Mouse (Mus musculus) T-helper 1 cell (primary cell): ENCODE results near the gene Fam83e.

Experiments
- in situ Hi-C: fragments of 300-600 bp; cut with MboI, MseI; formaldehyde crosslinking; loops from one replicate; pipeline ENCODE4 v1.15.1; 2025; ENCODE audit warnings: high pct_unique_total_duplicates

Fam83e gene

DNA sequence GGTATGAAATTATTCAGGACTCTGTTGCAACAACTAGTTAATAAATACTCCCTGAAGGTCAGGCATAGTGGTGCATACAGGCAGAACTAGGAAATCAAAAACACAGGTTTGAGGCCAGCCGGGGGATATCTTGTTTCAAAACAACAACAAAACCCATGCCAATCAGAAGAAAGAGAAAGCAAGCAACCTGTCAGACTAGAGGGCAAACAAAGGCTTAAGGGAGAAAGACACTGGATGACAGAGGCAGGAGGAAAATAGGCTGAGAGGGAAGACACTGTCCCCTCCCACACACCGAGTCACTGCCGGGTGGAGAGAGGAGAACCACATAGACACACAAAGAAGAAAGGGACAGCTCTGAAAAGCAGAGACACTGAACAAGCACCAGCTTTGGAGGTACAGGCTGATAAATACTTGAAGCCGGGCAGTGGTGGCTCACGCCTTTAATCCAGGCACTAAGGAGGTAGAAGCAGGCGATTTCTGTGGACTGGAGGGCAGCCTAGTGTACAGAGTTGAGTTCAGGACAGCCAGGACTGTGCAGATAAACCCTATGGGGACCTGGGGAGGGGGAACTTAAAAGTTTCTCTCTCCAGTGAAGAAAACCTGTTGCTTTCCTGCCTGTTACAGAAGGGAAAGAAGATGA, 7.0 kb upstream of the Fam83e start:
- in situ Hi-C loops: no loop called here

DNA sequence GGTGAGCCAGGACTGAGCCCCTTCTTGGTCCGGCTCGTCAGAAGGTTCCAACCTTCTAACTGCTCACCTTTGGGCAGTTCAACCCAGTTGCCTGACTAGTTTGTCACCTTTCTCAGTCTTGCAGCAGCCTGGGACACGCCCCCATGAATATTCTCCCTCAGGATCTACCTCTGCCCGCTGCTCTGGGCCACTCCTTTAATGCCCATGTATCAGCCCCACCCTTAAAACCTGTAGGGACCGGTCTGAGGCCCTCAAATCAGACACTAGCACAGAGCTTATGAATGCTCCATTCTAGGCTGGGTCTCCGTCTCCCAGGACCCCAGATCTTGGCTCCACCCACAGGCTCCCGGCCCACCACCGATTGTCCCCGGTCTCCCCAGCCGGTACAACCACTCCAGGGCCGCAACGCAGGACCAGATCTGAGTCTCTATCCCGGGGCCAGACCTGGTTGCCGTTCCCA, 6.4 kb upstream of the Fam83e start:
- in situ Hi-C loops: no loop called here

DNA sequence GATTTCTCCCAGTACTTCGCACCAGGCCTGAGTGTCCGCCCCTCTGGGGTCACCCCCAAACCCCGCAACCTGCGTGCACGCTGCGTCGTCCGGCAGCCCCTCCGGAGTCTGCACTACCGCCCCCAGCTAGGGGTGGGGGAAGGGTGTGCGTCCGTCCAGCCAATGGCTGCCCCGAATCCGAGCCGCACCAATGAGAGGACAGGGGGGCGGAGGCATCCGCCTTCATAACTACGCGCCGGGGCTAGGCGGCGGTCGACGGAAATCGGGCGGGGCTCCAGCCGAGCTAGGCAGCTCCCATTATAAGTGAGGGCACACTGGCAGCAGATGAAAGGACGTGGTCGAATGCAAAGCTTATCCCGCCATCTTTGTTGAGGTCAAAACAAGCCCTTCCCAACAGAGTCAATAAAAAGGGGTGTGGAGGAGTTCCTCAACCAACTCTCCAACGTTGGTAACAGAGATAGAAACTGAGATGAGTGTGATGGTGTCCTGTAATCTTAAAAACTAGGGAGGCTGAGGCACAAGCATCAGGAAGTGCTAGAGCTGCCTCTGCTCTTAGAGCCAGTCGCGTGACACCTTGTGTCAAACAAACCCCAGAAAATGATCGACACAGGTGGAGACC, 5.8 kb upstream of the Fam83e start, which contains the start of gene Rpl18:
TSS of gene Rpl18 (plus strand) at position 368 of the 619 bp plus-strand sequence.
- in situ Hi-C loops: no loop called here

DNA sequence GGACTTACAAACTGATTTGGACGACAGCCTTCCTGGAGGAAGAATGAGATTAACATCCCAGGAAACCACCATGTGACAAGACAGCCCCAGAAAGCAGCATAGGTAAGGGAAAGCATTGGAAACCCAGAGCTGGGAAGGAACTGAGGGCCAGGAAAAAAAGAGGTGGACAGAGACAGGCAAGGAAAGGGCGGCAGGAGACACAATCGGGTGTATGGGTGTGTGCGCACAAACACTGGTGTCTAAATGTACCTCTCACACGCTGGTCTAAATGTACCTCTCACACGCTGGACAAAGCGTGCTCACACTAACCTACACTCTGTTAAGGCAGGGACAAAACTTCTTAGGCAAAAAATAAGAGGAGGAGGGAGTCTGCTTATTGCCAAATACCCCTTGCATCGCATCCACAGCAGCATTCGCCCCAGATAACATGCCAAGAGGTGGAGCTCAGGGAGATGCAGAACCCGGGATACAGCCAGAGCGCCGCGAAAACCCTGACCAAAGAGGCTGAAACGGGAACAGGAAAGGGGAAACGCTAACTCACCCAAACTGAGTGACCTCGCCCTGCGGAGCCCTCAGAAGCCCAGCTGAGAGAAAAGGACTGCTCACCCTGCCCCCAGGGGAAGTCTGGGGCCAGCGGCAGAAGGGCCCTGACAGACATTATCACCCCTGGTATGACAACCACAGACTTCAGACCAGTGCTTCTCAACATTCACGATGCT, 5.1 kb upstream of the Fam83e start:
- in situ Hi-C loops: no loop called here

DNA sequence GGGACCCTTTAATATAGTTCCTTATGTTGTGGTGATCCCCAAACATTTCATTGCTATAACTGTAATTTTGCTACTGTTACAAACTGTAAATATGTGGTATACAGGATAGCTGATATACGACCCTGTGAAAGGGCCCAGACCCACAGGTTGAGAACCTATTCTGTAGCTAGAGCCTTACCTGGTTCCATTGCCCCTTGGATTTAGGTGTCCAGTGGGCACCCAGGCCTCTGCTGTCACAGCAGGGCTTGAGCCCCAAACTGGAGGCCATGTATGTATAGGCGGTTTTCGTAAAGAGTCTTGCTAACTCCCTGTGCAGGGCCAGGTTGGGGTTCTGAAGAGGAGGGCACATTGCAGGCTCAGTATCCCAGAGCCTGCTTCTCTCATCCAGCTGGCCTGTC, 4.6 kb upstream of the Fam83e start:
- in situ Hi-C loops: no loop called here

DNA sequence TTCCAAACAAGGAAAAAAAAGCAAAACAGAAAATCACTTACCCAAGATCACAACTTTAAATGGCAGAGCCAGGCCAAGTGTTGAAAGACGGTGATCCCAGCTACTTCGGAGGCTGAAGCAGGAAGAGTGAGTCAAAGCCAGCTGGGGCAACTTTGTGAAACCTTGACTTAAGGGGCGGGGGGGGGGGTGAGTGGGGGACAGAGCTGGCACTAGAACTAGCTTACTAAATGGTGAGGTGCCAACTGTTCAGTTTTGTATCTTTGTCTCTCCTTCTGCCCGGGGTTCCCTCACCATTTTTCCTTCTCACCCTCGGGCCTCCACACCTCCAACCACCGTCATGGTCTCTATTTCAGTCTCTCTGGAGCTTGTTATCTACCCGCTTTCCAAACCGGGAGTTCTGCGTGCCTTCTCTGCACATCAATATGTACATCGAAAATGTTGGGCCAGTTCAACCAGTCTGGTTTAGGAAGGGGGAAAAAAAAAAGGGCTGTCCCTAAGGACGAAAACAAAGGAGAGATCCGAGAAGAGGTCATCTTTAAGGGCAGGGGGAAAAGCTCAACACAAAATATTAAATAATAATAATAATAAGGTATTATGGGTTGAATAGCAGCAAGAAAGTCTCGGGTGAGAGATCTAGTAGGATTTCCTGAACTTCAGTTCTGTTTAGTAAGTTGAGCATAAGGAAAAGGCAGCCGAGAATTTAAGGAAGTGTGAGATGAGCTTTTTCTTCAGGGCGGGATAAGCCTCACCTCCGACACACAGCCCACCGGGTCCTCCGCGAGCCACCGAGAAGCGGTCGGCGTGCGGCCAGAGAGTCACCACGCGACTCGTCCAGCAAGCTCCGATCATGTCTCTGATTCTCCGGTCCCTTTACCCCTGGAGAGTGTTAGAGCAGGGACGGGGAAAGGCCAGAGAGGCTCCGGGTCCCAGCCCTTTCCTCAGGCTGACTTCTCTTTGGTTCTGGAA, 3.8 kb upstream of the Fam83e start:
- in situ Hi-C loops: no loop called here

DNA sequence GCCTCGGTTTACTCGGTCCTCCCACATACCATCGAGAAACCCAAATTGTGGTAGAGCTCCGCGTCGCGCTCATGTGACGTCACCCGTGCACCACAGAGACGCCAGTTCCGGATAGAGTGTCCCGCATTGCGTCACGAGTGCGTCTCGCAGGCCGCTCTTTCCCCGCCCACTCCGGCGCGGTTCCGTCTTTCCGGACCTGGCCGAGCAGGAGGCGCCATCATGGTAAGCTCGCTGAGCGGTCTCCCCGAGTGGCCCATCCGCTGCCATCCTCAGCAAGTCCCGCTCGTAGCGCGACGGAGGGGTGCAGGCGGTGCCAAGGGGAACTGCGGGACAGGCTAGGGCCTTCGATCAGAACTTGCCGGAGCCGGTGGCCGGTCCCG, 3.1 kb upstream of the Fam83e start, which contains the start of gene Sphk2:
TSS of gene Sphk2 (minus strand) at position 85 of the 380 bp plus-strand sequence.
- in situ Hi-C loops: no loop called here

DNA sequence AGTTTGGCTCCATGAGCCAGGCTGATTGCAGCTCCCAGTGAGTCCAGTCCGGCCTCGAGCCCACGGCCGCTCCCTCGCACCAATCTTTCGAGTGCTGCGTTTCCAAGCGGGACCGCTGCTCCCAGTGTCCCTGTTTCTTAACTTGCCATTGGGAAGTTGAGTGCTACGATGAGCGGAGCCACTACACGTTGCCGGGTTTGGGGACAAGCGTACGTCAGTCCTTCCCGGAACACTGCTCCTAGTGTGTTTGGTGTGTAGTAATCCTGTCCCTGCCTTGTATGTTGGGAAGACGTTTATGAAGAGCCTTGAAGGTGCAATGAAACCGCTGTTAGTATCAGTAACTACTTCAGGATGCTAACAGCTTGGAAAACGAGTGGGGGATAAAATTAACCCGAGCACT, 2.7 kb upstream of the Fam83e start:
- in situ Hi-C loops: no loop called here

DNA sequence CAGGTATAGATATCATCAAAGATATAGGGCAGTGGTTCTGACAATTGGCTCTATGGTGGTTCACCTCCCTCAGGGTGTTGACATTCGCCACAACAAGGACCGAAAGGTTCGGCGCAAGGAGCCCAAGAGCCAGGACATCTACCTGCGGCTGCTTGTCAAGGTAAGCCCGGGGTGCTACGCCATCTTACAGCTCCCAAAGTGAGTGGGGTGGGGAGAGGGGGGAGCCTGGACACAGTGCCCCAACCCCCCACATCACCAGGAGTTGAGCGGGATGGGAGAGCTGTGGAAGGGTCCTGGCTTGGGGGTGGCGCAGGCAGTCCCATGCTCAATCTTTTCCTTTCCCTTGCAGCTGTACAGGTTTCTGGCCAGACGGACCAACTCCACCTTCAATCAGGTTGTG, 1.8 kb upstream of the Fam83e start:
- in situ Hi-C loops: no loop called here

DNA sequence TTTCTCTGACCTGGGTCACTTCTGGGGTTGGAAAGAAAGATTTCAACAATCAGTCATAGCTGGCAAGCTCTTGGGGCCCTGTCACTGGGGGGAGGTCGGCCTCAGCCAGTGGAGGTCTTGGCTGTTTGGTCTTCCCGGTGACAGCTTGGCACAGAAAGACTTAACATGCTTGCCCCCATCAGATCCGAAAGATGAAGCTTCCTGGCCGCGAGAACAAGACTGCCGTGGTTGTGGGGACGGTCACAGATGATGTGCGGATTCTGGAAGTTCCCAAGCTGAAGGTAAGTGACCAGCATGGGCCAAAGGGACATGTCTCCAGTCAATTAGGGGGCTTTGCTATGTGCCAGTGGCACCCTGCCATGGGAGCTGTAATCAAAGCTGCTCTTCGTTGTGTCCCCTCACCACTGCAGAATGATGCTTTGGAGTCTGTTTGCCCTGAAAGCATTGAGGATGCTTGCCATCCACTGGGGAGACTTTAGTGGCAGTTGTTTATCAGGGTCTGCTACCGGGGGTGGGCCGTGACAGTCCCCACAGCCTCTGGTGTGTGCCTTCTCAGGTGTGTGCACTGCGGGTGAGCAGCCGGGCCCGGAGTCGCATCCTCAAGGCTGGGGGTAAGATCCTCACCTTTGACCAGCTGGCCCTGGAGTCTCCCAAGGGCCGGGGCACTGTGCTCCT, 1.1 kb upstream of the Fam83e start:
- in situ Hi-C loops: no loop called here

DNA sequence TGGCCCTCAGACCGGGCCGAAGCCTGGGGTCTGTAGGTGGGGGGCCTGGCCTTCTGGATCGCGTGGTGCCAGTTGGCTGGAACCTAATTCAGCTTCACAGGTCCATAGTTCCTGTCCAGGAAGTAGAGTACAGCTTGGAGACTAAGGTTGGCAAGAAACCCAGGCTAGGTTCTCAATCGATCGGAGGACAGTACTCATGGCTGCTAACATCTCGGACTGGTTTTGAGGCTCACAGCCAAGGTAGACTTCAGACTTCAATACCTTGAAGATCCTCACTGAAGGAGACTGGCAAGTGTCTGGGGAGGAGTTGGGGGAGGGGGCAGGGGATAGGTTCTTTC, 191 bp downstream of the Fam83e start:
- in situ Hi-C loops: no loop called here

DNA sequence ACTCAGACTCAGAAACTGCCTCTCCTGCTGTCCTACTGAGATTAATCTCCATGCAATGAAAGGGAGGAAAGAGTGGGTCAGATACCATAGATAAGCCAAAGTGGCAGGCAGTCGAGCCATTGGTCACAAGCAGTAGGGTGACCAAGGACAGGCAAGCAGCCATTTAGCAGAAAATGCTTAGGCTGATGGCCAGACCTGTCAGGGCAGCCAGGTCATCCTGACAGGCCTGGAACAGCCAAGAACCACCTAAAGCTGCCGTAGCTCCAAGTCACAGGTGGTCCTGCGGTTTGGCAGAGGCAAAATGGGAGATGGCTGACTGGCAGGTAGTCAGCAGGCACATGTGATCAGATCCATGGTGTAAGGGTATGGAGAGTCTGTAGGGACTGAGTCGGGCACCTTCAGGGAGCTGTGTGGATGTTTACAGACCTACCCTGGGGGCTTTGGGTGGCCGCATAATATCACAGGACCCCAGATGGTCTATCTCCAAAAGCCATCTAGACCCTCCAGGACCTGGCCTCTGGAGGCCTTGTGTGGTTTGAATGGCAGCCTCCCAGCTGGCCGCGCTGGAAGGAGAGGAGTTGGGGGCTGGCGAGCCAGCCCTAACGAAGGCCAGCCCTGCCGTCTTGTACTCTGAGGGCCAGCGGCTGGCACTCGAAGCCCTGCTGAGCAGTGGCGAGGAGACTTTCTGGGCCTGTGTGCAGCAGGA, 783 bp downstream of the Fam83e start:
- in situ Hi-C loops: no loop called here

DNA sequence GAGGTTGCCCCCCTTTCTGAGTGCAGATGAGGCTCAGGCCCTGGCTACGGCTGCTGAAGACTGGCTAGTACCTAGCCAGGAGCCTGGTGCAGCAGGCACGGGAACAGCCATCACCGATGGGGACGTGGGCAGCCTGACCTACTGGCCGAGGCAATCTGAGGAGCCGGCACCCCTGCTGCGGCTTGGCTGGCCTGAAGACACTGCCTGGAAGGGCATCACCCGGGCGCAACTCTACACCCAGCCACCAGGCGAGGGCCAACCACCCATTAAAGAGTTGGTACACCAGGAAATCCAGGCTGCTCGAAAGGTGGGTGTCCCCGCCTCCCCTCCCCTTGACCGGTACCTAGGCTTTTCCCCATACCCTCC, 1.3 kb downstream of the Fam83e start:
- in situ Hi-C loops: no loop called here

DNA sequence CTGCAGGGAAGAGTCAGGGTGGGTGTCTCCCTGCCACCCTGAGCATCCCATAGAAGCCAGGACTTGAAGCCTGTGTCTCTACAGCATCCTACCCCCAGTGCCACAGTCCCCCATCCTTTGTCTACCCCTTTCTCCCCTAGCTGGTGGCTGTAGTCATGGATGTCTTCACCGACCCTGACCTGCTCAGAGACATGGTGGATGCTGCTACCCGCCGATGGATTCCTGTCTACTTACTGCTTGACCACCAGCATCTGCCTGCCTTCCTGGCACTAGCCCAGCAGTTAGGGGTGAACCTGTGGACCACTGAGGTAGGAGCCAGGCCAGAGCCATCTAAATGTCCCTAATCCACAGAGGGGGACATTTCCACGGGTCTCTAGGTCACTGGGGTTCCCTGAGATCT, 2.3 kb downstream of the Fam83e start:
- in situ Hi-C loops: no loop called here

DNA sequence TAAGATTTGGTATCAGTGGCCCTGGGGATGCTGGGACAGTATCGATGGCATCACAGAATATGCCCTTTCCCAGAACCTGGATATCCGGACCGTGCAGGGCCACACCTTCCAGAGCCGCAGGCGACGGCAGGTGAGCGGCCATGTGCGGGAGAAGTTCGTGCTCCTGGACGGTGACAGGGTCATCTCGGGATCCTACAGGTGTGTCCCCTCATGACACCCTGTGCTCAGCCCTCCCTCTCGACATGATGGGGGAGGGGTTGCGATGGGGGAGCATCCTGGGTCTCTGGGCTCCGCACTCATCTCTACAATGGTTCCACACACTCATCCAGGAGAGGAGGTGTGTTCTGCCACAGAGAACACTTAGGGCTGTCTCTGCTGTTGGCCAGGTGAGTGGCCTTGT, 2.8 kb downstream of the Fam83e start:
- in situ Hi-C loops: no loop called here

DNA sequence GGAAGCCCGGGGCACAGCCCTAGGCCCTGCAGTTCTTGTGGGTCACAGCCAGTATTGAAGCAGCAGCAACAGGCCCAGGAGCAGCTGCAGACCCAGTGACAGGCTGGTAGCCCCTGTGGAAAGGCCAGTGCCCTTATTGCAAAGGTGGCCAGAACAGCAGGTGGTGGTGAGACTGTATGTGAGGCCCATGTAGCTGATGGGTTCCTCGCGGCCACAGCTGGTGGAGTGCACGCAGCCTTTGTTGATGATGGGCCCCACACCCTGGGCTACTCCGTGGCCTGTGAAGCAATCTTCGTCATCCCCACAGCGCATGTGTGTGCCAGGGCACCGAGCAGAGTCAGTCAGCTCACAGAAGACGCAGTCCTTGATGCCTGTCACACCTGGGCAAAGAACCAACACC, 4.1 kb downstream of the Fam83e start:
- in situ Hi-C loops: no loop called here

DNA sequence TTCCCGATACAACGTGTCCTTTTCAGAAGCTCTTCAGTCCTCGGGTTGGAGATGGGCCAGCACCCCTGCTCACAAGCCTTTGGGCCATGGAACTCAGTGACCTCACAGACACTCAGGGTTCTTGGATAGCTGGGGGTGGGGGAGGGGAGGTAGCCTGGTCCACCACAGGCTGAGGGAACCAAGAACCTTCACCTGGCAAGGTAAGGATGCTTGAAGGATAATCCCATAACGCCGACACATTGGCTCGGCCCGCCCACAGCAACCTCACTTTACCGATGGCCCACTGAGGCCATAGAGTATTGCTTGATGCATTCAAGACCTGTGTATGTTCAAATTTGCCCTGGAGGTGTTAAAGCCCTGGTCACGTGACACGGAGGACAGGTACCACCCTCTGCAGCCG, 4.7 kb downstream of the Fam83e start, which contains the start of gene Spaca4:
TSS of gene Spaca4 (minus strand) at position 101 of the 400 bp plus-strand sequence.
- in situ Hi-C loops: no loop called here

DNA sequence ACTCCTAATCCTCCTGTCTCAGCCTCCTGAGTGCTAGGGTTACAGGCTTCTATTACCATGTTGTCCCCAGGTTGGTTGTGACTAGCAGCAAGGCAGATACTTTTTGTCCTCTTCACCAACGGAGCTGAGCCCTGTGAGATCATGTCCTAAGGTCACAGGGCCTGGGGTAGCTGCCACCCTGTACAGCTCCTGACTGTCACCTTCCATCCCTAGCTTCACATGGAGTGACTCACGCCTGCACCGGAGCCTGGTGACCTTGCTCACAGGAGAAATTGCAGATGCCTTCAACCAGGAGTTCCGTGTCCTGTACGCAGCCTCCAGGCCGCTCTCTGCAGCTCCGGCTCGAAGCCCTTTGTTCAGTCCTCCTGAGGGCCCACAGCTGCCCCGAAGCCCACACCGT, 5.4 kb downstream of the Fam83e start:
- in situ Hi-C loops: no loop called here

DNA sequence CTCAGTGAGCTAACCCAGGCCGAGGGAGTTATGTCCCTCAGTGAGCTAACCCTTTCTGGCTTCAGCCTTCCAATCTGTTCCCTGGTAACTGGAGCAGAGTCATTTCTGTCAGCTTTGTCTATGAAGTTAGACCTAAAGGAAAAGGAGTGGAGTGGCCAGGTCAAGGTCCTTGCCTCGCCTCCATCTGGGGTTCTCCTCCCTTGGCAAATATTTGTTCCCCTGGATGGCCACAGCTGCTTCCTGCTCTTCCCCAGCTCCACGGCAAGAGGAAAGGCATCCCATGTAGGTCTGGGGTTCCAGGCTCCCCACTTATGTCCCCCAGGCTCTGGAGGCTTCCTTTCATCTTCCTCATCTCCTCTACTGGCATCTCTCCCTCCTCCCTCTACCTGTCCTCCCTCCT, 6.6 kb downstream of the Fam83e start:
- in situ Hi-C loops: no loop called here

DNA sequence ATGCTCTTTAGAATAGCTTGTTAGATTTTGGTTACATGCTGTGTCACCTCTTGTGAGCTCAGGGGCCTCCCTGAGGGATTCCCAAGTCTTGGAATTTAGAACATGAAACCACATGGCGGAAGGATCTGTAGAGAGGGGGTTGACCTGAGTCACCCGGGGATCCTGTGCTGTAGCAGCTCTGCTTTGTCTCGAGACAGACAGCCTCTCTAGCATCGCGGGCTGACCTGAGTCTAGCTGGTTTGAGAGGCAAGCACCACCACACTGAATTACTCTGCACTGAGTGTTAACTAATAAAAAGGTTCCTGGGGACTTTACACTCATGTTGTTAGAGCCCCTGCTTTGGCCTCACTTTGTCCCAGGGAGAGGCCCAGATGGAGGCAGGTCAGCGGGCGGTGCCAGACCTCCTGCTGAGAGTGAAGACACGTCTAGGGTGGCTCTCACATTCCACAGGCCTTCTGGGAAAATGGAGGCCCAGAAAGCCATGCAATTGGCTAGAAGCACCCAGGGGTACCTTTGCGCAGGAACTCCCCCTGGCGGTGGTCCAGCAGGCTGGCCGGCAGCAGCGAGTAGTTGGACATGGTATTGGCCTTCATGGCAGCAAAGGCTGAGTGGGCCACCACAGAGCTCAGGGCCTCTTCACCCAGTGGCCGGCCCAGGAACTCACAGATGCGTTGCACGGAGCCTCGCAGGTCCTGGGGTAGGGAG, 9.9 kb downstream of the Fam83e start:
- in situ Hi-C loops: loop anchor here (5.0 kb wide), 1 partner anchor 211 kb away; no protein-coding TSS in a partner anchor
